Mouse (Mus musculus) midbrain, embryonic 15.5 days (tissue): ENCODE data around the gene Atp6v1fnb. TPM values are rescaled to one million over a fixed set of nuclear protein-coding genes. Genes with fewer than 3 reads are reported as not detected.

Source experiments
- ATAC-seq: fragments of 200-750 bp; cut with Nextera tagmentation; replicated peaks from 2 replicates; pipeline ENCODE4 v1.8.0; 2017; ENCODE audit warnings: moderate TSS enrichment
- H3K27ac ChIP-seq: fragments of 300-500 bp; sonication (generic); 2 replicates; pipeline ENCODE4 v1.5.1; 2015; ENCODE audit warnings: mild to moderate bottlenecking, inconsistent platforms
- H3K27me3 ChIP-seq: fragments of 300-500 bp; sonication (generic); replicated peaks from 2 replicates; pipeline ENCODE4 v1.6.1; 2015; ENCODE audit warnings: inconsistent platforms
- H3K36me3 ChIP-seq: fragments of 300-500 bp; sonication (generic); replicated peaks from 2 replicates; pipeline ENCODE4 v1.6.1; 2015; ENCODE audit warnings: inconsistent platforms
- H3K4me1 ChIP-seq: fragments of 300-500 bp; sonication (generic); 2 replicates; pipeline ENCODE4 v1.6.1; 2015; ENCODE audit warnings: inconsistent platforms
- H3K4me2 ChIP-seq: fragments of 300-500 bp; sonication (generic); 2 replicates; pipeline ENCODE4 v1.6.1; 2015; ENCODE audit warnings: inconsistent platforms, mild to moderate bottlenecking, moderate library complexity
- H3K4me3 ChIP-seq: fragments of 300-500 bp; sonication (generic); 2 replicates; pipeline ENCODE4 v1.5.1; 2015; ENCODE audit warnings: mild to moderate bottlenecking, inconsistent platforms
- H3K9ac ChIP-seq: fragments of 300-500 bp; sonication (generic); 2 replicates; pipeline ENCODE4 v1.6.1; 2015; ENCODE audit warnings: mild to moderate bottlenecking, inconsistent platforms
- H3K9me3 ChIP-seq: fragments of 300-500 bp; sonication (generic); 2 replicates; pipeline ENCODE4 v1.6.1; 2016; ENCODE audit warnings: inconsistent platforms
- WGBS: fragments of 180-500 bp; shearing (Covaris S2); methylation state at CpG from one replicate; pipeline ENCODE4 v1.1.7; 2015; ENCODE audit warnings: mixed read lengths; 5-methylcytosine and 5-hydroxymethylcytosine counted together
- polyA plus RNA-seq: library from polyadenylated mRNA; unstranded; fragments of >200 nt; fragmentation: Nextera tagmentation; extraction: Ambion mirVana; gene quantifications from 2 replicates; pipeline ENCODE4 v1.2.1, GENCODE M21; 2015

Gene Atp6v1fnb
- polyA plus RNA-seq: 0.27 and 1.0 TPM in 2 replicates

- H3K9me3 ChIP-seq: no peaks in the 10 kb centered on the region
- no peak within 1 kb of the TSS for H3K4me3 ChIP-seq
- H3K4me1 ChIP-seq: peaks cover 19% of the 10 kb centered on the region
- peaks cover 5% of the 10 kb centered on the region for H3K27me3 ChIP-seq
- H3K9ac ChIP-seq: no peak within 1 kb of the TSS
- ATAC-seq: no peak
- H3K4me2 ChIP-seq: no peak within 1 kb of the TSS
- no peak within 1 kb of the TSS for H3K27ac ChIP-seq
- peaks cover 5% of the 10 kb centered on the region; the same call in 1 of the 2 replicates for H3K36me3 ChIP-seq
- WGBS: 85% methylated on average over 4 of the region's 4 CpGs
Observed at GRCm38 (mm10) chr6:29471137-29471536, at the start of gene Atp6v1fnb. Gene Atp6v1fnb (plus strand): TSS chr6:29471437.

DNA sequence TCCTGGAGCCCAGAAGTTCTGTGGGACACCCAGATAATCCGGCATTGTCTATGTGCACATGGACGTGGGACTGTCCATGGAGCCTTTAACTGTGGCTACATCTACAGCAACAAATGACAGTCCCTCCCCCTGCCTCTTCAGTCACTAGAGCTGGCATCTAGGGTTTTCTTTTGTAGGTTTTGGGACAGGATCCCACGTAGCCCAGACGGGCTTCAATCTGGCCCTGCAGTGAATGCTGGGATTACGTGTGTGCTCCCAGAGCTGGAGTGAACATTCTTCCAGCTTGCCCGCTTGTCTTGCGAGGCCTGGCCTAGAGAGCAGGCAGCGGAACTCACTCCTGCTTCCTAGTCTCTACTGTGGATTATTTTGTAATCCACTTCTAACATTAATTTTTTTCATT lies 46.1 kb upstream of the Atp6v1fnb start:
- no peak for ATAC-seq

DNA sequence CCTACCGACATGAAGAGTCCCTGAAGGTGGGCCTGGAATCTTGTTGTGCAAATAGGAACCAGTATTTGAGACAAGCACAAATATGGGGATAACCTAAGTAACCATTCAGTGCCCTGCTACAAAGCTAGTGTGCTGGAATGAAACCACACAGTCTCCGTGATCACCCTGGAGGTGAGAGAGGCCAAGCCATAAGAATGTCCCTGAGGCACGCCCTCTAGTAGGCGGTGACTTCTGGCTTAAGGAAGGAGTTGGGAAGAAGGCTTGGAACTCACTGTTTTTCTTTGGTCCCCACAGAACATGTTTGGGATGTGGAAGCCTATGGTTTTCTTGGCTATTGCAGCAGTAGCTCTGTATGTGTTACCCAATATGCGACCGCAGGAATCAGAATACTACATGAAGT lies 44.9 kb upstream of the Atp6v1fnb start:
- no peaks in the 10 kb centered on the region for H3K36me3 ChIP-seq
- no peak overlapping the region for H3K4me2 ChIP-seq
- no peak overlapping the region for H3K27ac ChIP-seq
- peaks cover 6% of the 10 kb centered on the region; the same call in 1 of the 2 replicates for H3K27me3 ChIP-seq
- no peaks in the 10 kb centered on the region for H3K4me1 ChIP-seq
- WGBS: 83% methylated on average over 6 of the region's 6 CpGs
- no peak overlapping the region for H3K9ac ChIP-seq
- no peak overlapping the region for H3K4me3 ChIP-seq
- no peak for ATAC-seq
- no peaks in the 10 kb centered on the region for H3K9me3 ChIP-seq

More for the DNA sequence above, 46.1 kb upstream of the Atp6v1fnb start:
- H3K4me3 ChIP-seq: no peak overlapping the region
- H3K4me1 ChIP-seq: no peaks in the 10 kb centered on the region
- H3K27me3 ChIP-seq: no peaks in the 10 kb centered on the region
- no peaks in the 10 kb centered on the region for H3K36me3 ChIP-seq
- no peaks in the 10 kb centered on the region for H3K9me3 ChIP-seq
- no peak overlapping the region for H3K27ac ChIP-seq
- no peak overlapping the region for H3K9ac ChIP-seq
- no peak overlapping the region for H3K4me2 ChIP-seq
- WGBS: 78% methylated on average over 8 of the region's 8 CpGs

GRCm38 (mm10) chr6:29428171-29428570 lies 43.1 kb upstream of the Atp6v1fnb start:
- H3K27me3 ChIP-seq: peaks cover 24% of the 10 kb centered on the region
- no peak overlapping the region for H3K4me2 ChIP-seq
- H3K4me1 ChIP-seq: peaks cover 5% of the 10 kb centered on the region
- H3K9ac ChIP-seq: no peak overlapping the region
- H3K9me3 ChIP-seq: no peaks in the 10 kb centered on the region
- no peak overlapping the region for H3K4me3 ChIP-seq
- WGBS: 53% methylated on average over 4 of the region's 4 CpGs
- no peaks in the 10 kb centered on the region for H3K36me3 ChIP-seq
- ATAC-seq: no peak
- H3K27ac ChIP-seq: no peak overlapping the region

GRCm38 (mm10) chr6:29430681-29431420 lies 40.4 kb upstream of the Atp6v1fnb start:
- H3K4me1 ChIP-seq: peaks cover 24% of the 10 kb centered on the region
- H3K4me2 ChIP-seq: no peak overlapping the region
- H3K36me3 ChIP-seq: no peaks in the 10 kb centered on the region
- H3K9ac ChIP-seq: no peak overlapping the region
- H3K27ac ChIP-seq: no peak overlapping the region
- ATAC-seq: no peak
- 46% methylated on average over 15 of the region's 15 CpGs for WGBS
- H3K4me3 ChIP-seq: no peak overlapping the region
- H3K27me3 ChIP-seq: peaks cover 39% of the 10 kb centered on the region
- no peaks in the 10 kb centered on the region for H3K9me3 ChIP-seq

- Histone ChIP-seq H3K27ac (no peak overlapping the region), H3K9me3 (no peaks in the 10 kb centered on the region), H3K4me1 (peaks cover 29% of the 10 kb centered on the region), H3K36me3 (no peaks in the 10 kb centered on the region), H3K27me3 (peaks cover 39% of the 10 kb centered on the region), H3K4me2 (no peak overlapping the region), H3K4me3 (no peak overlapping the region), H3K9ac (no peak overlapping the region)
- 30% methylated on average over 5 of the region's 5 CpGs for WGBS
- no peak for ATAC-seq
Observed at GRCm38 (mm10) chr6:29431473-29431872, 39.8 kb upstream of the Atp6v1fnb start.

- peaks cover 39% of the 10 kb centered on the region for H3K27me3 ChIP-seq
- H3K36me3 ChIP-seq: no peaks in the 10 kb centered on the region
- ATAC-seq: no peak
- H3K9me3 ChIP-seq: no peaks in the 10 kb centered on the region
- 29% methylated on average over 3 of the region's 3 CpGs for WGBS
- H3K4me2 ChIP-seq: no peak overlapping the region
- peaks cover 35% of the 10 kb centered on the region for H3K4me1 ChIP-seq
- no peak overlapping the region for H3K27ac ChIP-seq
- no peak overlapping the region for H3K4me3 ChIP-seq
- H3K9ac ChIP-seq: no peak overlapping the region
Observed at GRCm38 (mm10) chr6:29432156-29432555, 39.1 kb upstream of the Atp6v1fnb start.

DNA sequence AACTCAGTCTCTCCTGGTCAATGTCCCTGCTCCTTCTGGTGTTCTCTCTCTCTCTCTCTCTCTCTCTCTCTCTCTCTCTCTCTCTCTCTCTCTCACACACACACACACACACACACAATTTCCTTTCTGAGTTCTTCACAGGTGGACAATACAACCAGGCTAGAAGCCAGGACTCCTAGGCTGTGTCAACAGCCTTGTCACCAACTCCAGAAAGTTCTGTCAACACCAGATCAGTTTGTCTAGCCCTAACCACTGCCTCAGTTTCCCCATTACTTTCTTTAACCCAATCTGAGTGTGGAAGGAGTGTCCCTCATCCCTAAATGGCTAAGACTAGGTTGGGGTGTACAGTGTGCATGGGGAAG lies 38.6 kb upstream of the Atp6v1fnb start:
- Histone ChIP-seq H3K27me3 (peaks cover 39% of the 10 kb centered on the region), H3K27ac (no peak overlapping the region), H3K9me3 (no peaks in the 10 kb centered on the region), H3K36me3 (no peaks in the 10 kb centered on the region), H3K4me3 (peak overlapping the region; percentile 40), H3K9ac (peak overlapping the region; percentile 13; the same call in 1 of the 2 replicates), H3K4me1 (peaks cover 35% of the 10 kb centered on the region), H3K4me2 (peak overlapping the region; percentile 72)
- ATAC-seq: no peak

- H3K4me2 ChIP-seq: peak within 1 kb of the TSS; percentile 72
- H3K9me3 ChIP-seq: no peaks in the 10 kb centered on the region
- WGBS: under 1% methylated on average over 62 of the region's 77 CpGs
- peak within 1 kb of the TSS; percentile 13; the same call in 1 of the 2 replicates for H3K9ac ChIP-seq
- H3K36me3 ChIP-seq: no peaks in the 10 kb centered on the region
- peak within 1 kb of the TSS; percentile 40 for H3K4me3 ChIP-seq
- H3K4me1 ChIP-seq: peaks cover 35% of the 10 kb centered on the region
- no peak within 1 kb of the TSS for H3K27ac ChIP-seq
- peaks cover 39% of the 10 kb centered on the region for H3K27me3 ChIP-seq
- ATAC-seq: no peak
Observed at GRCm38 (mm10) chr6:29433038-29433803, 38.0 kb upstream of the Atp6v1fnb start, which contains the start of gene Flnc. Gene Flnc (plus strand): TSS chr6:29433256.

GRCm38 (mm10) chr6:29433804-29434795 lies 37.1 kb upstream of the Atp6v1fnb start:
- ATAC-seq: no peak
- H3K27ac ChIP-seq: no peak overlapping the region
- 9% methylated on average over 27 of the region's 27 CpGs for WGBS
- no peaks in the 10 kb centered on the region for H3K36me3 ChIP-seq
- no peaks in the 10 kb centered on the region for H3K9me3 ChIP-seq
- H3K4me2 ChIP-seq: peak overlapping the region; percentile 72
- peaks cover 35% of the 10 kb centered on the region for H3K4me1 ChIP-seq
- peaks cover 39% of the 10 kb centered on the region for H3K27me3 ChIP-seq
- no peak overlapping the region for H3K9ac ChIP-seq
- H3K4me3 ChIP-seq: peak overlapping the region; percentile 40

- H3K4me3 ChIP-seq: no peak overlapping the region
- peak overlapping the region; percentile 62; the same call in 1 of the 2 replicates for H3K27ac ChIP-seq
- H3K9ac ChIP-seq: no peak overlapping the region
- H3K9me3 ChIP-seq: no peaks in the 10 kb centered on the region
- H3K4me2 ChIP-seq: peak overlapping the region; percentile 72
- H3K4me1 ChIP-seq: peaks cover 35% of the 10 kb centered on the region
- H3K36me3 ChIP-seq: no peaks in the 10 kb centered on the region
- H3K27me3 ChIP-seq: peaks cover 39% of the 10 kb centered on the region
- 8% methylated on average over 13 of the region's 13 CpGs for WGBS
- peak; percentile 65 for ATAC-seq
Observed at GRCm38 (mm10) chr6:29434911-29435691, 36.1 kb upstream of the Atp6v1fnb start.
